Mouse (Mus musculus): ENCODE measurements around the gene Dysf.

The Dysf gene

DNA sequence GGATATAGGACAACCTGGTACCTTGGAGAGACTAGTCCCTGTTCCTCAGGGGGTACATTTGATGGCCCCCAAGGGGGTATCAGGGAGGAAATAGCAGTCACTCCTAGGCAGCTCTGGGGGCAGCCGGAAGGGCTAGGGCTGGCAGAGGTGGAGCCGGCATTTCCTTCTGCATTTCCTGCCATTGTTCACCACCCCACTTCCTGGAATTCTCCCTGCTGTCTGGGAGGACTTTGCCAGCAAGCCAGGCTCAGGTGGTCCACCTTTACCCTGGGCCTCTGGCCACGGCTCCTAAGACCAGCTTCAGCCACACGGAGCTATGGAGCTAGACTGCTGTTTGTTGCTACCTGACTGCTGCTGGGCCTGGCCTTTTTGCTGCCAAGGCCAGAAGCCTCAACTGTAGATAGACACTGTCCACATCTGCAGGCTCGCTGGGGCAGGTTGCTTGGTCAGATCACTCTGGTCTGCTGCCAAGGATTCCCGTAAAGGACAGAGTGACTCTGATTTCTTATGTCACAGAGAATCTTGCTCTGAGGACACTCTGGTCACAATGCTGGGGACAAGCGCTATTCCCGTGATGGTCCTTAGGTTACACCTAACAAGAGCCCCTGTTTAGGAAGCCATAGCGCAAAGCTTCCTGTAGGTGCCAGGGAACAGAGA lies 45.6 kb downstream of the Dysf start:
- peak; percentile 35 to 54 for DNase-seq

- DNase-seq, result no peak
Observed at GRCm38 (mm10) chr6:84055619-84056018, 47.2 kb downstream of the Dysf start.

- DNase-seq, result no peak
Observed at GRCm38 (mm10) chr6:84057216-84057615, 48.8 kb downstream of the Dysf start.

DNA sequence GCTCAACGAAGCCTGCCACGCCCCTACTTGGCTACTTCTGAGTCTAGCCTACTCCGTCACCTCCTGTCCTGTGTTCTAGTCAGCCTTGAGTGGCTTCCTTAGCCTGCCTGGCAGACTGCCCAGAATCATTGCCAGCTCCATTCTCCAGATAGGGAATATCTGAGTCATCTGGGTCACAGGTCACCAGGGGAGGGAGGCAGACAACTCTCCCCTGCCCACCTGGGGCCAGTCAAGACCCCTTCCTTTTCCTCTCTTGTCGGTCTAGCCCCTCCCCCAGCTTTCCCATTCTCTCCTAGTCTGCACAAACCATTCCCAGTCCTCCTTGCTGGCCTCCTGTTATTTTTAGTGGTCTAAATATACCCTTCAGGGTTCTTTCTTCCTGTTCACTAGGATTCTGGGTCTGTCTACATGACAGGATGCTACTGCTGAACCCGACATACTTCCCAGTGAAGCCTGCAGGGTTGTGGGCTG lies 50.3 kb downstream of the Dysf start:
- DNase-seq, result peak; percentile 73

- DNase-seq, result no peak
Observed at GRCm38 (mm10) chr6:84059771-84060414, 51.5 kb downstream of the Dysf start.

- peak; percentile 27 to 56 for DNase-seq
Observed at GRCm38 (mm10) chr6:84061328-84061727, 52.9 kb downstream of the Dysf start.

DNA sequence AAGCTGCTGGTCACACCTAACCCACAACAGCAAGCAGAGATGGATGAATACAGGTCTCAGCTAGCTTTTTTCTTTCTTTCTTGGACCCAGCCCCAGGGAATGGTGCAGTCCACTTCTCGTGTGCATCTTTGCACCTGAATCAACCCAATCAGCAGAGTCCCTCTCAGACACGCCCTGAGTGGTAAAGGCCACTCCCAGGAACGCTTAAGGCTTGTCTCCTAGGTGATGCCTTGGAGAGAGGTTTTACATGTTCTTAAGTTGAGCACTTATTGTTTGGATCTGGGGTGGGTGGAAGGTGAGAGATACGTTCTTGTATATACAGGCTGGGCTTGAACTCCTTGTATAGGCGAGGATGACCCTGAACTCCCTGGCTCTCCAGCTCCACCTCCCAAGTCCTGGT lies 54.2 kb downstream of the Dysf start:
- DNase-seq, result no peak

DNA sequence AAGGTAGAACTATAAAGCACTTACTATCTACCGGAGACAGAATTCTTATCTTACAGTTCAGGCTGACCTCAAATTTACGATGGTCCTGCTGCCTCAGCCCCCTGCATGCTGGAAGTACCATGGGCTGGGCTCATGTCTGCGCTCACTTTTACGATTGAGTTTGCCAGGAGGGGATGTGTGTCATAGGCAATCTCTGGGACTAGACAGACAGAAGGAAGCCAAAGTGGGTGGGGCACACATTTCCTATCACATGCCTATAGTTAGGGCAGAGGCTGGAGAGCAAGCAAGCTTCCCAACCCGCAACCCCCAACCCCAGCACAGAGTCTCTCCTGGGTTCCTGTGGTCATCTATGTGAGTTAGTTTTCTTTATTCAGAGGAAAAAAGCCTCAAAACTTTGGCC lies 59.8 kb downstream of the Dysf start:
- DNase-seq, result peak in 1 of 2 experiments; percentile 13

- no peak for DNase-seq
Observed at GRCm38 (mm10) chr6:84070251-84070650, 61.9 kb downstream of the Dysf start.

DNA sequence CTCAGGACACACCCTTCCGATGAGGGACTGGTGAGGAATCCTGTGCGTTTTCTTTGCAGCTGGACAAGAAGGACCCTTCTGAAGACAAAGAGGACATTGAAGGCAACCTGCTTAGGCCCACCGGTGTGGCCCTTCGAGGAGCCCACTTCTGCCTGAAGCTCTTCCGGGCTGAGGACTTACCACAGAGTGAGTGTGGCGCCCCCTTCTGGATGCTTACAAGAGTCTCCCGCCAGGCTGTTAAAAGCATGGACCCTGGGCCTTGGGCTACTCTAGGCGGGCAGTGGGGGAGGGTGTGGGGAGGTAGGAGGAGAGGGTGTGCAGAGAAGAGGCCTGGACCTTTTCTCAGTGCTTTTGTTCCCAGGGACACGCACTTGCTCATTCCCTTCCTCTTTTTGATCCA lies 64.2 kb downstream of the Dysf start:
- DNase-seq, result no peak

DNA sequence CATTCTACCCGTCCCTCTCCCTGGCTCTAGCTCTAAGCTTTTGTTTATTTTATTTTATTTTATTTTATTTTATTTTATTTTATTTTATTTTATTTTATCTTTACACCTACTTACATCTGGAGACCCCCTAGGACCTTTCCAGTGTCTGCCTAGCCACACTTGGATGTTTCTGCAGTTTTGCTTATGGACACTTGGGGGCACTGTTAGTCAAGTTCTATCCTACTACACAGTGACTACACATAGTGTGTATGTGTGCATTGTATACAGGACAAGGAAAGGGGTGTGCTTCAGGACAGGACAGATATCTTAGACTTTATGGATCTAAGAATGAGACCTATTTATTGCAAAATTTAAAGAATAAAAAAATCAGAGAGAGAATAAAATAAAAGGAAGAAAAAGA lies 69.8 kb downstream of the Dysf start:
- DNase-seq, result no peak

GRCm38 (mm10) chr6:84080631-84081030 lies 72.2 kb downstream of the Dysf start:
- no peak for DNase-seq

DNA sequence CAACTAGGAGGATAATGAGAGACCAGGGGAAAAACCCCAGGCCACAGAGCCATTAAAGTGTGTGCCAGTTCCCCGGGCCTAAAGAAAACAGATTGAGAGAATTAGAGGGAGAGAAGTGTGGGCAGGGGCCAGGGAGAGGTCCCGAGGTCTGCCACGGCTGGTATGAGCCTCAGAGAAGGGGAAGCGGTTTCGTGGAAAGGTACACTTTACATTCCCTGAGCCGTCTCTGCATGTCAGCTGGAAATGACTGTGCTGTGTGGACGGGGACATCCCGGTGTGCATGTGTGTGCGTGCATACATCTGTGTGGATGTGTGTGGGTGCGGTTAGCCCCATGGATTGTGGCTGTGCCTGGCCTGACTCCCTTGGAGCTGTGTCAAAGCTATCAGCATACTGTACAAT lies 76.4 kb downstream of the Dysf start:
- DNase-seq, result no peak

- DNase-seq, result peak in 1 of 2 experiments; percentile 30
Observed at GRCm38 (mm10) chr6:84093473-84093872, 85.1 kb downstream of the Dysf start.

GRCm38 (mm10) chr6:84094536-84094935 lies 86.1 kb downstream of the Dysf start:
- no peak for DNase-seq

DNA sequence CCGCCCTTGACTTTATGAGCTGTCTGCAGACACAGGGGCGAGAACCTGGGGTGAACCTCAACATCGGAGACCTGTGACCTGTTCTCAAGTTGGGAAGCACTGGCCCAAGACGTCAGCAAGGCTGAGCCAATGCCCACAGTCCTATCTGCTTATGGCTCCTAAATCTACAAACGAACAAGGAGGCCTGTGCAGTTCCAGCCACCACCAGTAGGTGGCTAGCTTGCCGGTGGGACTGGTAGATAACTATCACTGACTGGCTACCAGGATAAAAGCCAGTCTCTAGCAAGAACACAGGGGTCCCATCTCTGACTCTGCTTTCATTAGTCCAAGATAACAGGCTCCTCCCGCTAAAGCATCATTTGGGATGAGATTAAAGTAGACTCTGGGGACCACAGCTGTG lies 86.6 kb downstream of the Dysf start:
- DNase-seq, result peak; percentile 31 to 74

DNA sequence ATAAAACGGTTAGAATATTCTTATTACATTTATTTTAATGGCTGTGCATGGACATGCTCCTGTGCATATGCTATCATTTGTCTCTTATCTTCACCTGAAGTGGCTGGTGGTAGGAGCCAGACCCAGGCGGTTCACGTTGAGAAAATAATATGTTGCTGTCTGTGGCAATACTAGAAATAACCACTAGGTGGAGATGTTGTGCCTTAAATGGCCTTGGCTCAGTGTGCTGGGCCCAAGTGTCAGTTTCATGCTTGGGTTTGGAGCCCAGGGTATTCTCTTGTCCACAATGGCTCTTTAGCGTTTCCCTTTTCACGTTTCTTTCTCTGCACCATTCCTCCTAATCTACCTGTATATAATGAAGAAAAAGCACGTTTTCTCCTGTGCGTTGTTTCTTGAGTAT lies 87.5 kb downstream of the Dysf start:
- peak; percentile 38 to 45 for DNase-seq

GRCm38 (mm10) chr6:84102002-84102401 lies 93.6 kb downstream of the Dysf start:
- DNase-seq, result no peak

DNA sequence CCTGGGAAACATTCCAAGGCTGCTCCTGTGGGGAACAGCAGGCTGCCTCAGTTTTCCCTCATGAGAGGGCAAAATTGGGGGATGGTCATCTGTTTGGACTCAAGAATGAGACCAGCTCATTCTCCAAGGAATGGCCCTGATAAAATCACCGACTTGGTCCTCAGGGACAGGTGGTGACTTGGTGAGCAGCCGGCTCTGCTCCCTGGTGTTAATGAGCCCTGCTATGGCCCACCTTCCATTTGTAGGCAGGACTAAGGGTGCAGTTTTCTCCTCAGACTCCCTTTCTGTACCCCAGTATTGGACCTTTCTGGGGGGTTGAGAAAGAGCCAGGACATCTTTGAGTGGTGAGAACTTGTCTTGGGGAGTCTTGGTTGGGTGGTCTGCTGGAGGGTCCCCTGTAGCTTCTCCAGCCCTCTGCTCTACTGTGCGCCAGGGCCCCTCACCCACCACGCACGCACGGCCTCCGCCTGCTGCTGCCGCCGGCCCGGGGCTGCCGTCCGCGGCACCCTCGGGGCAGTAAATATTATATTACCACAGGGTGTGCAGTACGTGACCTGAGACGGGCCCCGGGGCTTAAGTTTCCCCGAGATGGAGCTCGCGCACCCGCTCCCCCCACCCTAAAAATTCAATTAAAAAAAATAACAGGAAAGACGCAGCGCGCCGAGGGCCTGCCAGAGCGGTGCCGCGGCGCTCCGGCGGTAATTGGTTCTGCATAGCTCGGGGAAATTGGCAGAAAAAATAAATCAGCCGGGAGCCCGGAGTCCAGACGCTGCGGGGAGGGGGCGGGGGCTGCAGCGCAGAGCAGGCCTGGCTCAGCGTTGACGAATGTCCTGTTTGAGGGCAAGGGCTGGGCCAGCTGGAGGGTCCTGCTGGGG lies 97.0 kb downstream of the Dysf start:
- no peak for DNase-seq

GRCm38 (mm10) chr6:84106082-84106481 lies 97.7 kb downstream of the Dysf start:
- DNase-seq, result no peak

DNA sequence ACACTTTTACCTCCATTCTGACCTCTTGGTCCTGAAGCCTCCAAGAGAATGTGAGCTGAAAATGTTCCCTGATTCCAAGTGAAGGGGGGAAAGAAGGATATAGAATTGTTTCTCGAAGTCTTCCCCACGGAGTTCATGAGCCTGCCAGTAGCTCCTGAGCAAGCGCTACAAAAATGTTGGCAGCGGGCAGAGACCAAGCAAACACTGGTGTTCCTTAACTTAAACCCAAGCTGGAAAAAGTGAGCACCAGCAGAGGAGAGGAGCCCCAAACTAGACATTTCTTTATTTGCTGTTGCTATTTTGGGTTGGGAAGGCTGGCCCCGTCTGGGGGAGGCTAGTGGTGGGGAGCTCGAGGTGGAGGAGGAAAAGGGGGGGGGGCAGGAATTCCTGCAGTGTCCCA lies 102.0 kb downstream of the Dysf start:
- no peak for DNase-seq

GRCm38 (mm10) chr6:84111106-84111505 lies 102.7 kb downstream of the Dysf start:
- no peak for DNase-seq

DNA sequence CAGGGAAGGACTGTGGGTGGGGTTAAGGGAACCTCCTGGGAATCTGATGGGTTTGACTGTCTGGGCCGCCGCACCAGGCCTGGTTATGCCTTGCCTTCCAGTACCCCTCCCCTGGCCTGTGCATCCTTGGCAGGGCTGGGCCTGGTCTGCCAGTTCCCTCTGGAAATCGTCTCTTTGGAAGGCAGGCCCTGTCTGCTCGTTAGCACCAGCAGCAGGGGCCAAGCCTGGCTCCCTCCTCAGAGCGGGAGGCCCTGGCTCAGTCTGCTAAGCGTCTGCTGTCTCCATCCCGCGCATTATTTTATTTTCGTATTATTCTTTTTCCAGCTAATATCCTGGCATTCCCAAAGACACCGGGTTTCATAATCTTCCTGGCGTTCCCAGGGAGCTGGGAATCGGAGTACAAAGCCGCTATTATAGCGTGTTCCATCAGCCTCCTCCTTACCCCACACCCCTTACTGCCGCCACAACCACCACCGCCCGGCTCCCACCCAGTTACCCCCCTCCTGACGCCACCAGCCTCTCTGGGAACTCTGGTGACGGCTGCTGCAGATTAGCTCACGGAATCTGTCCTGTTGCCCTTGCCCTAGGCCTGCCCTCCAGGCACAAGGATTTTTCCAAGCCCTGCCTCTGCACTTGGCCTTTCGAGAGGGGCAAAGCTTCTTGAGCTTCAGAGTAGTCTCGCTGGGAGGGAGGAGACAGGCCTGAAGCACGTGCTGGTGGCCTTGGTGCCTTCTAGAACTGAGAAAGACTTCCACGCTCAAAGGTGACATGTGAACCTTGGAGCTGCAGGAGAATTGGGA lies 111.5 kb downstream of the Dysf start:
- DNase-seq, result no peak

All from kidney, adult 8-10 months (tissue).